Mouse (Mus musculus) kidney, postnatal 0 days (tissue): ENCODE data around the gene Prkcg. TPM values are rescaled to one million over a fixed set of nuclear protein-coding genes. Genes with fewer than 3 reads are reported as not detected.

Experiments
- ATAC-seq: fragments of 200-750 bp; cut with Nextera tagmentation; replicated peaks from 2 replicates; pipeline ENCODE4 v1.8.0; 2017; ENCODE audit warnings: low read depth, moderate number of reproducible peaks, moderate TSS enrichment, moderate library complexity; ENCODE audit not compliant: low FRiP score
- DNase-seq: peaks from one replicate; pipeline ENCODE4 v3.0.0-alpha.2; 2016; ENCODE audit warnings: low spot score
- H3K27ac ChIP-seq: fragments of 300-500 bp; sonication (generic); 2 replicates; pipeline ENCODE4 v1.5.1; 2014; ENCODE audit warnings: mild to moderate bottlenecking
- H3K27me3 ChIP-seq: fragments of 300-500 bp; sonication (generic); 2 replicates; pipeline ENCODE4 v1.6.1; 2014; ENCODE audit warnings: low read length, mixed read lengths; ENCODE audit not compliant: insufficient read depth
- H3K36me3 ChIP-seq: fragments of 300-500 bp; sonication (generic); 2 replicates; pipeline ENCODE4 v1.6.1; 2014; ENCODE audit warnings: low read length, mixed read lengths; ENCODE audit not compliant: insufficient read depth
- H3K4me1 ChIP-seq: fragments of 300-500 bp; sonication (generic); replicated peaks from 2 replicates; pipeline ENCODE4 v1.6.1; 2014; ENCODE audit warnings: antibody characterized with exemption, low read length, mixed read lengths; ENCODE audit not compliant: insufficient read depth
- H3K4me2 ChIP-seq: fragments of 300-500 bp; sonication (generic); 2 replicates; pipeline ENCODE4 v1.6.1; 2014; ENCODE audit warnings: mild to moderate bottlenecking, low read length, moderate library complexity, mixed read lengths
- H3K4me3 ChIP-seq: fragments of 300-500 bp; sonication (generic); replicated peaks from 2 replicates; pipeline ENCODE4 v1.5.1; 2014; ENCODE audit warnings: low read depth, low read length
- H3K9ac ChIP-seq: fragments of 300-500 bp; sonication (generic); 2 replicates; pipeline ENCODE4 v1.6.1; 2014; ENCODE audit warnings: low read depth, low read length
- H3K9me3 ChIP-seq: fragments of 300-500 bp; sonication (generic); replicated peaks from 2 replicates; pipeline ENCODE4 v1.6.1; 2016; ENCODE audit warnings: low read length, inconsistent platforms, mixed read lengths
- CTCF ChIP-seq: IDR thresholded peaks from 2 replicates; pipeline ENCODE4 v1.5.1; 2016; ENCODE audit warnings: antibody characterized with exemption, low read depth, mild to moderate bottlenecking, moderate library complexity
- WGBS: fragments of 180-500 bp; shearing (Covaris S2); extraction: QIAGEN DNeasy Blood & Tissue Kit; methylation state at CpG from one replicate; pipeline ENCODE4 v1.1.7; 2014; 5-methylcytosine and 5-hydroxymethylcytosine counted together
- polyA plus RNA-seq: library from polyadenylated mRNA; unstranded; fragments of >200 nt; fragmentation: Nextera tagmentation; extraction: Ambion mirVana; gene quantifications from 2 replicates; pipeline ENCODE4 v1.2.1, GENCODE M21; 2015

Gene Prkcg
- polyA plus RNA-seq = 0.05 TPM in 2 replicates

GRCm38 (mm10) chr7:3288976-3289970 is at the start of gene Prkcg, which contains the start of gene Myadm:
Gene Prkcg, plus strand, starts transcription at chr7:3289179.
Gene Myadm, plus strand, starts transcription at chr7:3289080.
- TF ChIP-seq CTCF = no peak
- H3K27ac ChIP-seq = peak within 1 kb of the TSS; percentile 87
- WGBS = 2% methylated on average over 30 of the region's 30 CpGs
- peak within 1 kb of the TSS; percentile 71 for H3K9ac ChIP-seq
- 0 out of 2 replicates have a peak, but pooled peaks cover 6% of the 10 kb centered on the region for H3K4me1 ChIP-seq
- peak; percentile 31; the same call in 1 of the 2 replicates for ATAC-seq
- H3K36me3 ChIP-seq = no peaks in the 10 kb centered on the region
- H3K27me3 ChIP-seq = no peaks in the 10 kb centered on the region
- peak within 1 kb of the TSS; percentile 75 for H3K4me2 ChIP-seq
- H3K4me3 ChIP-seq = peak within 1 kb of the TSS; percentile 56
- no peaks in the 10 kb centered on the region for H3K9me3 ChIP-seq
- DNase-seq = peak; percentile 91

GRCm38 (mm10) chr7:3239193-3239592 is 49.8 kb upstream of the Prkcg start:
- H3K9ac ChIP-seq = no peak overlapping the region
- H3K4me2 ChIP-seq = no peak overlapping the region
- H3K4me1 ChIP-seq = no peaks in the 10 kb centered on the region
- H3K27ac ChIP-seq = no peak overlapping the region
- no peaks in the 10 kb centered on the region for H3K36me3 ChIP-seq
- WGBS = 84% methylated on average over 2 of the region's 2 CpGs
- DNase-seq = no peak
- H3K27me3 ChIP-seq = no peaks in the 10 kb centered on the region
- ATAC-seq = no peak
- H3K9me3 ChIP-seq = no peaks in the 10 kb centered on the region
- no peak overlapping the region for H3K4me3 ChIP-seq
- TF ChIP-seq CTCF = no peak

- no peak for TF ChIP-seq CTCF
- H3K4me1 ChIP-seq = no peaks in the 10 kb centered on the region
- H3K4me3 ChIP-seq = no peak overlapping the region
- H3K36me3 ChIP-seq = no peaks in the 10 kb centered on the region
- no peak overlapping the region for H3K9ac ChIP-seq
- no peaks in the 10 kb centered on the region for H3K27me3 ChIP-seq
- ATAC-seq (no peak), DNase-seq (no peak)
- WGBS = 70% methylated on average over 3 of the region's 3 CpGs
- H3K9me3 ChIP-seq = no peaks in the 10 kb centered on the region
- H3K27ac ChIP-seq = no peak overlapping the region
- no peak overlapping the region for H3K4me2 ChIP-seq
Observed at GRCm38 (mm10) chr7:3260701-3261100, 28.3 kb upstream of the Prkcg start.

GRCm38 (mm10) chr7:3261446-3261845 is 27.5 kb upstream of the Prkcg start:
- ATAC-seq (no peak), DNase-seq (no peak)
- H3K27me3 ChIP-seq = no peaks in the 10 kb centered on the region
- no peaks in the 10 kb centered on the region for H3K36me3 ChIP-seq
- no peak overlapping the region for H3K27ac ChIP-seq
- H3K9me3 ChIP-seq = no peaks in the 10 kb centered on the region
- no peak overlapping the region for H3K9ac ChIP-seq
- no peak overlapping the region for H3K4me2 ChIP-seq
- H3K4me3 ChIP-seq = no peak overlapping the region
- H3K4me1 ChIP-seq = no peaks in the 10 kb centered on the region
- TF ChIP-seq CTCF = no peak
- 67% methylated on average over 4 of the region's 4 CpGs for WGBS

GRCm38 (mm10) chr7:3262789-3263188 is 26.2 kb upstream of the Prkcg start:
- Histone ChIP-seq H3K9ac (no peak overlapping the region), H3K36me3 (no peaks in the 10 kb centered on the region), H3K4me3 (no peak overlapping the region), H3K27me3 (no peaks in the 10 kb centered on the region), H3K4me2 (no peak overlapping the region), H3K9me3 (no peaks in the 10 kb centered on the region), H3K4me1 (no peaks in the 10 kb centered on the region), H3K27ac (no peak overlapping the region)
- DNase-seq (peak; percentile 43), ATAC-seq (no peak)
- TF ChIP-seq CTCF = peak; percentile 66
- WGBS = 45% methylated on average over 2 of the region's 2 CpGs

GRCm38 (mm10) chr7:3264390-3265022 is 24.5 kb upstream of the Prkcg start:
- Histone ChIP-seq H3K27me3 (no peaks in the 10 kb centered on the region), H3K9me3 (no peaks in the 10 kb centered on the region), H3K27ac (no peak overlapping the region), H3K36me3 (no peaks in the 10 kb centered on the region), H3K4me1 (no peaks in the 10 kb centered on the region), H3K4me2 (0 out of 2 replicates have a peak overlapping the region, but pooled peaks have one; percentile 25), H3K9ac (no peak overlapping the region), H3K4me3 (no peak overlapping the region)
- TF ChIP-seq CTCF = peak; percentile 20; the same call in 1 of the 2 replicates
- WGBS = 35% methylated on average over 22 of the region's 22 CpGs
- no peak for ATAC-seq
- DNase-seq = peak; percentile 32
